Mouse (Mus musculus): ENCODE measurements around the gene Grin2c. TPM values are rescaled to one million over a fixed set of nuclear protein-coding genes. Genes with fewer than 3 reads are reported as not detected.

Grin2c gene
- polyA plus RNA-seq, 1 experiment = 55.1 TPM

DNA sequence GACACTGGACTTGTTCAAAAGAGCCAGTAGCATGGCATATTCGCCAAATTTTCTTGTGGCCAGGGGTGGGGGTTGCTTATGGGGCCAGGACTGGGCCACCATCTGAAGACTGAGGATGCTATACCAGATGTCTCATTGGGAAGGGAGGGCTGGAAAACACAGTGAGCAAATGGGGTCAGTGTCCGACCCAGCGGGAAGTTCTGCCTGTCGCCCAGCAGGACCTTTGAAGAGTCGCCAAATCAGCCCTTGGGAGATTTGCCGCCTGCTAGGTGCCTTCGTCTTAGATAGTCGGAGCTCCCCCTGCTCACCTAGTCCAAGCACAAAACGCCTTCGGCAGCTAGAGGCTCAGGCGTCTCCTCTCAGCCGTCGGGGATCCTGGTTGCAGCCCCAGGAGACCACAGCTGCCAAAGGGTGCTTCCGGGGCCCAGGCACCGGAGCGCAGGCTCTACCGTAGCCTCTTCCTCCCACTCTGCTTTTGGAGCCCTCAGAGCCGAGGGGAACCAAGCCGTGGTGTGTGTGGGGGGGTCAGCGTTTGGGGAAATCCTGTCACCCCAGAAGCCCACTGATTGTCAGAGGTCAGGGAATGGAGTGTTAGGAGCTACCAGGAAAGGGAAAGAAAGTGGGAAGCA lies 1.2 kb downstream of the Grin2c start:
- no peak for DNase-seq (ENCODE audit: extremely low spot score in 1 of 2, low spot score in 1 of 2)

DNA sequence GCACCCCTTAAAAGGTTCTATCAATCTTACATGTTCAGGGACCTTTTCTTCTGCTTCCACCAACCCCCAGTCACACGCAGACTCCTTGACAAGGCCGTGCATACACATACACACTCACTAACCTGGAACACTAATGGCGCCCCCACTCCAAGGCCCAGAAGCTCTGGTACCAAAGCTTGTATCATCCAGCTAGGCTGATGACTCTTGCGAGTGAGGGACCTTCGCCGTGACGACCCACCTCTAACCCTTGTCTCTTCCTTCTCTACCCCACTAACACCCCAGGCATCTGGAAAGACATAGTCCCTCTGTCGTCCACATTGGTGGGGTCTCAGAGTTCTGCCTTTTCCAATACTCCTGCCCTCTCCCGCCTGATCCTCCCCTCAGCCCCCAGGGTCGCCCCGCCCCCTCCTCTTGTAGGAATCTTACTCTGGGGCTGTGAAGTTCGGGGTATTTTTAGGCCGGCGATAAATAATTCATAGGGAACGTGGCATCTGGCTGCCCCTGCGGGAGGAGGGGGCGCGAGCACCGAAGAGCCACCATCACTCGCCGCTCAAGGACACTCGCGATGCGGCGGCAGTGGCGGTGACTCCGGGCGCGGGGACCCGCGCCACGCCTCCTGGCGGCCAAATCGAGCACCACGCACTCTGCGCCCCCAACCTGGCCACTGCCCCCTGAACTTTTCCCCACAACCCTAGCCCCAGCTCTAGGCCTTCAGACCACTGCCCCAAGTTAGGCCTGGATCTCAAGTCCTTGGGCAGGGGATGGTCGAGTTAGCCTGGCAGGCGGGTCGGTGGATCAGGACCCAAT lies 2.0 kb downstream of the Grin2c start:
- DNase-seq (ENCODE audit: extremely low spot score in 1 of 2, low spot score in 1 of 2) = no peak

DNA sequence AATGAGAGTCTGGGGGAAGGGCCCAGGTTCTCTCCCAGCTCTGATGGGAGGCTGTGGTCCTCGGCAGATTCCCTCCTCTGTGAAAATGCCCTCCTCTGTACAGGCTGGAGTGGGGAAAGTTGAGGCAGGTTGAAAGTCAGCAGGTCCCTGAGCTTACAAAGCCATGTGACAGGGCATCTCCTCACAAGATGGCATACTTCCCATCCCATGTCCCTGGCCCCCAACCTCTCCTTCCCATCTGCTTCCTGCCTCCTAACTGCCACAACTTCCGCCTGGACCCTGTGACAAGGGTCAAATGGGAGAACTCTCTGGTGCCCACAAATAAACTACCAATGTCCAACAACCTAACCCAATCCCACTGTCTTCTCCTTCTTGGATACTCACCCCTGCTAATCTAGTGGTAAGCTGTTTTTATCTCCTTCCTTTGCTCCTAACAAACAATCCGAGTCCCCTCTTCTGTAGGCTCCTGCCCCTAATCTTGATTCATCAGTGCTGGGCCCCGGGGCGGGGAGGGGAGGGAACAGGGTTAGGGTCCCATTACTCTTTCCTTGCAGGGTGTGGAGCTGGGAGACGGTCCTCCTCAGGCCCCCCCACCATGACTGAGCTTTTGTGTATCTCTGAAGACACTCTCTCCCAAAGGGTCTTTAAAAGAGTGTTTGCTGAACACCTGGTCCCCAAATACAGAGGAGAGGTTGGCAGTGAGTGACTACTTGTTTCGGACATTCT lies 2.7 kb downstream of the Grin2c start:
- DNase-seq (ENCODE audit: extremely low spot score in 1 of 2, low spot score in 1 of 2) = no peak

DNA sequence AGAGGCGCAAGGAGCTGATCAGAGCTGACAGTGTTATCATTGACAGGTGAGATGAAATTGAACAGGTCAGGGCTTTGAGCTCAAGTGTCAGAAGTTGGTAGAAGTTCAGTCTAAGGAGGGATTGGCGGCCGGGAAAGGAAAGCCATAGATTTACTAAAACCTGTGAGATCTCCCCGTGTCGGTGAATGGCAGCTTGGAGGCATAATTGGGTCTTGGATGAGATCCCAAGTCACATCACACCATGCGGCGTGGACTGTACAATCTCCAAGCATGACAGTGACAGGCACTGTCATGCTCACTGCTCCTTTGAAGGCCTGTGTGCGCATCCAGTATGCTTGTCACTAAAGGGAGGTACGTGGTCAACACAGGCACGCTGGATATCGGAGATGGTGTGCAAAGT lies 4.1 kb downstream of the Grin2c start:
- no peak for DNase-seq (ENCODE audit: extremely low spot score in 1 of 2, low spot score in 1 of 2)

DNA sequence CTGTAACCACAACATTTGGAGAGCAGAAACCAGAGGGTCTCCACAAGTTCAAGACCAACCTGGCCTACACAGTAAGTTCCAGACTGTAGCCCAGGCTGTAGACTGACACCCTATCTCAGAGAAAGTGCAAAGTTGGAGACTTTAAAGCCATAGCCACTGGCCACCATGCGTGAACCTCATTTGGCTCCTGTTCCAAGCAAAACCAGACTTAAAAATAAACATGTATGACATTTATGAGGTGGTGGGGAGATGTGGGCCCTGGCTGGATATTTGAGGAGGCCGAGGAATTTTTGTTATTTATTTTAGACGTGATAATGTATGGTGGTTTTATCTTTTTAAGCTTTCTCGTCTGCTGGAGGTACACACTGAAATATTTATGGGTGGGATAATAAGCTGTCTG lies 7.9 kb downstream of the Grin2c start:
- DNase-seq (ENCODE audit: extremely low spot score in 1 of 2, low spot score in 1 of 2) = no peak

DNA sequence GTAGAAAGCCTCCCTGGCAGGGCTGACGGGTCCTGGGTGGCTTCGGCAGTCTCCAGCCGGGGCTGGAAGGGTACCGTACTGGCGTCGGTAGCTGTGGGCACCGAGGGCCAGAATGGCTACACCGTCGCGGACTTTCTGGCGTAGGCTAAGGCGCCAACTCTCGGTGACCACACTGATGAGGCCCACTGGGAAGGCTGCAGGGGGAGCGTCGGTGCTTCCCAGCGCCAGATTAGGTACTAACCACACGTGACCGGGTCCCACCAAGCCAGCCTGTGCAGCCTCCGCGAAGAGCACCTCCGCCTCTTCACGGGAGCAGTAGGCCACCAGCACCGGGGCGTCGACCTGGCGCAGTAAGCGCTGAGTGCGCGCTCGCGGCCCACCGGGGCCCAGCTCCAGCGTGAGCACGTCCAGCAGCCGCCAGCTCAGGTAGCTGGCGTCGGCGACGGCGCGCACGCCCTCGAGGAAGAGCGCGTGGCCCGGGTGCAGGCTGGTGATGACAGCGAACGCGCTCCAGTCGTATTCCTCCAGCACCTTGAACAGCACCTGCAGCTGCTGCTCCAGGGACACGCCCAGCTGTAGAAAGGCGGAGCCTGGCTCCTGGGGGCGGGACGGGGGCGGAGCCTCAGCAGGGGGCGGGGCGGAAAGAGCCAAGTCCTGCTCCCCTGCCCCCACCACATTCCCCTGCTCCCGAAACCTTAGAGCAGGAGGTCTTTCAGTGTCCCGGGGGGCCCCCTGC lies 9.1 kb downstream of the Grin2c start:
- DNase-seq (ENCODE audit: extremely low spot score in 1 of 2, low spot score in 1 of 2) = no peak

DNA sequence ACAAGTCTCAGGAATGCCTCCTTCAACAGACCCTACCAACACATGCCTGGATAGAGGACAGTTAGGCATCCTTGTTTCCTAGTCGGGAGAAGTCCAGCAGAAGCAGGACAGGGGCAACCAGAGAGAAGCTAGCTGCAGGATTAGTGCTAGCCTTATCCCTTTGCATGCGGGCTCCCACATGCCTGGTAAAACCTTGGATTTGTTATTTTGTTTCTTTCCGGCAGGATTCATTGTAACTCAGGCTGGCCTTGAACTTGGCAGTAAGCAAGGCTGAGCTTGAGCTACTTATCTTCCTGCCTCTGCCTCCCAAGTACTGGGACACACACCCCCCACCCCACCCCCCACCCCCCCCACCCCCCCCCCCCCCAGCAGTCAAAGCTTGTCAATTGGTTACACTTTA lies 15.8 kb downstream of the Grin2c start:
- no peak for DNase-seq (ENCODE audit: extremely low spot score in 1 of 2, low spot score in 1 of 2)

DNA sequence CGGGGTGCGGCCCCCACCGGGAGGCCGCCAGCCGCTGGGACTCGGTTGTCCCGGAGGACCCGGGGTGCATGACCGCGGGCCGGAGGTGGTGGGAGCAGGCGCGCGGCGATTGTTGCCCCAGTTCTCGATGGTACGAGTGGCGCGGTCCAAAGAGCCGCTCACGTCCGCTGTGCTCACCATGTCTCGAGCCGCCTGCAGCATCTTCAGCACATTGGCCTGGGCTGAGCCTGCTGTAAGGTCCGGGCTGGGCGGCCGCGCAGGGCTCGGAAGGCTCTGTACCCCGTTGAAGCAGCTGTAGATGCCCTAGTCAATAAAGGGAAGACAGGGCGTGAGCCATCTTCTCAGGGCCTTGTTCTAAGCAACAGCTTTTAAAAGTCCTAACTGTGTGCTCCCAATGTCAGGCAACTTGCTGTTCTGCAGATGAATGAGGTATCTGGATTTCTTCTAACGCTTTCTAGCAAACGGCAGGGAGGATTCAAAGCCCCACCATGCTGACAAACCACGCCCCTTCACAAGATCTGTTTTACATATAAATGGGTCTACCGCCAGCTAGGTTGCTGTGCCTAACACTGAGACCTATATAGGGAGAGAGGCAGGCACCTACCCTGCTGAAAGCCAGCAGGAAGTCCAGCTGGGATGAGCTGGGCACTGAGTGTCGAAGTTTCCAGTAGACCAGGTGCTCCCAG lies 16.5 kb downstream of the Grin2c start:
- DNase-seq (ENCODE audit: extremely low spot score in 1 of 2, low spot score in 1 of 2) = no peak

DNA sequence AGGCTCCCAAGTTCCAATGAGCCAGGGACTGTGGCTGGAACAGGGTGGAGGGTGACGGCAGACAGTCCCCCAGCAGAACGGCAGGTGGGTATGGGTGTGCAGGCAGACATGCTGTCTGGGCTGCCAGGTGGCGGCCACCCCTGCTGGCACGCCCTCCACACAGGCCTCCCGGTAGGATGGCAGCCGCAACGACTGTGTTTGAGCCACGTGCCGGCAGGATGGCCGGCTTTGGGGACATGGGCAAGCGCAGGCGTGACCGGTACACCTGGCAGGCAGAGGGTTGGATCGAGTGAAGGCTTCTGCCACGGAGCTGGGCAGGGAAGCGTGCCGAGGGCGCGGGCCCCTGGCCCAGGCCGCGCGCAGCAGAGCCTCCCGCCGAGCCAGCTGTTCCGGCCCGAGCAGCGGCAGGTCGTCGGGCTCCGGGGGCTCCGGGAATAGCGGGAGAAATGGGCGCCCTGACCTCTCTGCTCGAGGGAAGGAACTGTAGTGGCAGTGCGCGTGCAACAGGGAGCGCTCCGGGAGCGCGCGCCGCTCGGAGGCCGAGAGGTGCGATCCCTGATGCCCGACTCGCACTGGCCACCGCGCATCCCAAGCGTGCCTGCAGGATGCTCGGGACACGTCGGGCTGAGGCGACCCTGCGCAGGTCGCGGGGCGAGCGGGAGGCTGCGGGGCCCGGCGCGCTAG lies 17.2 kb downstream of the Grin2c start:
- DNase-seq (ENCODE audit: extremely low spot score in 1 of 2, low spot score in 1 of 2) = no peak

DNA sequence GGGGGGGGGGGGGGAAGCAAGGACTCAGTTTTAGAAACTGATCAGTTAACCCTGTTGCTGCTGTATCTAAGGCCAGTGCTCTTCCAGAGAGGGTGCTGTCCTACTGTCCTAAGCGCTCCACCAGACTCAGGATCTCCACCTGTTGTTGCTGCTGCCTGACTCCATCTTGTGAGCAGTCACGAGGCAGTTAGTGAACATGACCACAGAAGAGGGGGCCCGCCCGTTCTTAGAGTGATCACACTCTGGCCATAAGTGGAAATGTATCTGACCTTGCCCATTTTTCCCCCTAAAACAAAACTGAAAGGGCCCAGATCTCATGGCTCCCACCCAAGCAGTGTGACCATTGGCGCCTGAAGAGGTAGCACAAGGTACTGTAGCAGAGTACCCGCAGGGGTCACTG lies 19.1 kb downstream of the Grin2c start:
- DNase-seq (ENCODE audit: extremely low spot score in 1 of 2, low spot score in 1 of 2) = no peak

DNA sequence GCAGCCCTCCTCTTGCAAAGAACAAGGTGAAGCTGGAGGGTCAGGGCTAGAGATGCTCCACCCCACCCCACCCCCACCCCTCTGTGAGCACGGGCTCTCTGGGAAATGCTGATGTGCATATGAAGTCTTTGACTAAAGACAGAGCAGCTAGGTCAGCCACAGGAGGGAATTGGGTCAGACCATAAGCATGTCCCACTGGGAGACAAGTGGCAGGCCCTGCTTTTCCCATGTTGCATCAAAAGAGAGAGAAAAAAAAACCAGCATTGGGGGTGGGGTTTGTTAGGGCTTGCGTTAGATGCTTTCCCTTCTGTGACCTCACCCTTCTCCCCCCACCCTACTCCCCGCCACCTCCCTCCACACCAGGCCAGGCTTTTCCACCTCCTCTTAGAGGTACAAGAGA lies 19.8 kb downstream of the Grin2c start:
- no peak for DNase-seq (ENCODE audit: extremely low spot score in 1 of 2, low spot score in 1 of 2)

DNA sequence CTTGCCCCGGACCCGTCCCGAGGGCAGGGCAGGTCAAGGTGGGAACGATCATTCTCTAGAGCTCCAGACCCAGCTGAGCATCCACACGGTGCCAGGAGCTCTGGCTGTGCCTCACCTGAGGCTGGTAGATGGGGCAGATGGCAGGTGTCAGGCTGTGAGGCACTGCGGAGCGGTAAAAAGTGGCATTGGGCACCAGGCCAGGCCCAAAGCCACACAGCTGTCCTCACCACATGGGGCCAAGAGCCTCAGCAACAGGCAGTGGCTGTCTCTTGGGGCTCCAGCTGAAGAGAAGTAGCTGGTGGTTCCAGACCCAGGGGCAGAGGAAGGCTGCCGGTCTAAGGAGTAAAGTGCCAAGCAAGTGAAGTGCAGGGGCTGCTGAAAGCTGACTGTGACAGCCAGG lies 20.7 kb downstream of the Grin2c start:
- DNase-seq (ENCODE audit: extremely low spot score in 1 of 2, low spot score in 1 of 2) = no peak

DNA sequence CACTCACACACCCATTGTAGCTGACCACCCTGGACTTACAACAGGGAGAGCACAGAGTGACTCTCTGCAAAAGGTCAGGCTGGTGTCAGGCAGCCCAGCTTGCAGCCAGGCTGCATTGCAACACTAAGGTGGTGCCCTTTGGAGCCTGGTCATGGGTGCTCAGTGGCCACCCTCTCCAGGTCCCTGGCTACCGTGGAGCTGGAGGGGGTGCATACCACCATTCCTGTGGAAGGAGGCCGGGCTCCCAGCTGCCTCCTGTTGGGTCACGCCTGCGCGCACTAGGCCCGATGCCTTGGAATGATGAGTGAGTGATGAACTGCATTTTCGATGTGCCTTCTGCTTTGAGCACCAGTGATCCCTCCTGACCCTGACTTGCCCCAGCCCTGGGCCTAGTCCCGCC lies 22.2 kb downstream of the Grin2c start:
- DNase-seq (ENCODE audit: extremely low spot score in 1 of 2, low spot score in 1 of 2) = no peak

DNA sequence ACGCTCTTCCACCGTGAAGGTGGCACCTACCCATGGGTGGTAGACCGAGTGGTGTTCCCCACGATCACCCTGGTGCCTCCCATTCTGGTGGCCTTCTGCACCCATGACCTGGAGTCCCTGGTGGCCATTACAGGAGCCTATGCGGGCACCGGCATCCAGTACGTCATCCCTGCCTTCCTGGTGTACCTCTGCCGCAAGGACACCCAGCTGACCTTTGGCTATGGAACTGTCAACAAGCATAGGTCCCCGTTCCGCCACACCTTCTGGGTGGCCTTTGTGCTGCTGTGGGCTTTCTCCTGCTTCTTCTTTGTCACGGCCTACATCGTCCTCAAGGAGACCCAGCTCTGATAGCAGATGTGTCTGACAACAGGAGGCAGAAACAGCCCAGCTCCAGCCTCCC lies 23.3 kb downstream of the Grin2c start:
- no peak for DNase-seq (ENCODE audit: extremely low spot score in 1 of 2, low spot score in 1 of 2)

DNA sequence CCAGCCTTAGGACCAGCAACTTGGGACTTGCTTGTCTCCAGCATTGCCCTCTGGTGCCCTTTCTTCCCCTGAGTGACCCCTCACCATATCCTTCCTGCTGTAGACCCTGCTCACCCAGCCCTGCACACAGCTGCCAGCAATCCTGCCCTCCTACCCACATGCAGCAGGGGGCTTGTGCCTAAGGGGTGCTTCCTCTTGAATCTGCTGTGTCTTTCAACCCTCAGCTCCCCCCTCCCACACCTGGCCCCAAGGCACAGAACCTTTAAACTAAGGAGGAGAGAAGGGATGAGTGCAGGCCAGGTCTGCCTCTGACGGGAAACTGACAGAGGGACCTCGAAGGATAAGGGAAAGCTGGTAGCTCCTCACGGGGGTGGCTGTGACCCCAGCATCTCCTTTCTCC lies 24.3 kb downstream of the Grin2c start:
- no peak for DNase-seq (ENCODE audit: extremely low spot score in 1 of 2, low spot score in 1 of 2)

DNA sequence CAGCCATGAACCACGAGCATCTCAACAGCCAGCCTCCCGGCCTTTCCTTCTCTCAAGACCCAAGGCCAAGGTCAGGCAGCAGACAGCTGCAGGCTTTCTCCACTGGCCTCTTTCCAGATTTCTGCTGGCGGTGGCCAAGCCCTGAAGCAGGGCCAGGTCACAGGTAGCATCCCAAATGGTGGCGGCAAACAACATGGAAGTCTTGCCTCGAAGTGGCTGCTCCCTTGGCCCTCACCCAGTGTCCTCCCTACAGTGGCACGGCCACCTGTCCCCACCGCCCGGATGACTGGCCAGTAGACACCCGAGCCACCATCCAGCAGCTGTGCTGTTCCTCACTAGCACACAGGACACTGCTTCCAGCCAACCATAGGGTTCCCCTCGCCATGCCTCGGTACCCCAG lies 25.6 kb downstream of the Grin2c start:
- no peak for DNase-seq (ENCODE audit: extremely low spot score in 1 of 2, low spot score in 1 of 2)

DNA sequence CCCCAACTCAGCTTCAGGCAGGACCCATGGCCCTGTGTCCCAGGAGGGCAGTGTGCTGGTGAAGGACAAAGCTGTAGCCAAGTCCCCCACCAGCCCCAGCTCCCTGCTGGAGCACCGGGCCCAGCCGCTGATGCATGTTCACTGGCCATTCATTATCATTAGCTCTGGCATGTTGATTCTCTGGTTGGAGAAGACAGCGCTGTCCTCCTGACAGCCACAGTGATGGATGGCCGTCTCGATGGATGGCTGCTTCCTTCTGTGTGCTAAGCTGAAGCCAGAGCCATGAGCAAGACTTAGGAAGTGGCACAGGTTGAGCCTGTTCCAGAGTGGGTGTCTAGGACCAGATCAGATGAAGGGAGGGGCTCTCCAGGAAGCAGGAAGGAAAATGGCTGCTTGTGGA lies 30.5 kb downstream of the Grin2c start:
- no peak for DNase-seq (ENCODE audit: extremely low spot score in 1 of 2, low spot score in 1 of 2)

DNA sequence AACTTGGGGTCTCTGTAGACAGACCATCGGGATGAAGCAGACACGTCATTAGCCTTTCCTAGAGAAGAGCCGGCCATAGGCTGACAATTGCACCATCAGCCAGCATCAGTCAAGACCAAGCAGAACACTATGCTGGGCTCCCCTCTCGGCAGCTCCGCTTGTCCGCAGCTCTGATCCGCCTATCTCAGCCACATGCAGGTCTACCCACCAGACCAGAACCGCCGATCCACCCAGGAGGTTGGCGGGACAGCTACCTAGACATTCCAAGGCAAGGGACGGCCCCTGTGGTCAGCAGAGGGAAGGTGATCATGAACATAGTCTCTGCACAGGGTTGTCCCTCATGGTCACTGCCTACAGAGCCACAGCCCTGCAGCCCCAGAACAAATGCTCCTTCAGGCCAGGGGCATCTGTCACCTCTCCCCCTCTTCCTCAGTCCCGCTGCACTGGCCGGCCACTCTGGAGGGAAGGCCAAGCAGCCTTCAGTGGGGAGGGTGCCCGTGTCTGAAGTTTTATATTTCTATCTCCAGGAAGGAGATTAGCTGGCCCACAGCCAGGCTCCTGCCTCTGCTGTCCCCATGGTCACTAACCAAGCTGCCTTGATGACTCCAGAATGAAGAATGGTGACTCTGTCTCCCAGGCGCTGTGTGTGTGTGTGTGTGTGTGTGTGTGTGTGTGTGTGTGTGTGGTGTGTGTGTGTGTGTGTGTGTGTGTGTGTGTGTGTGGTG lies 32.6 kb downstream of the Grin2c start:
- DNase-seq (ENCODE audit: extremely low spot score in 1 of 2, low spot score in 1 of 2) = no peak

DNA sequence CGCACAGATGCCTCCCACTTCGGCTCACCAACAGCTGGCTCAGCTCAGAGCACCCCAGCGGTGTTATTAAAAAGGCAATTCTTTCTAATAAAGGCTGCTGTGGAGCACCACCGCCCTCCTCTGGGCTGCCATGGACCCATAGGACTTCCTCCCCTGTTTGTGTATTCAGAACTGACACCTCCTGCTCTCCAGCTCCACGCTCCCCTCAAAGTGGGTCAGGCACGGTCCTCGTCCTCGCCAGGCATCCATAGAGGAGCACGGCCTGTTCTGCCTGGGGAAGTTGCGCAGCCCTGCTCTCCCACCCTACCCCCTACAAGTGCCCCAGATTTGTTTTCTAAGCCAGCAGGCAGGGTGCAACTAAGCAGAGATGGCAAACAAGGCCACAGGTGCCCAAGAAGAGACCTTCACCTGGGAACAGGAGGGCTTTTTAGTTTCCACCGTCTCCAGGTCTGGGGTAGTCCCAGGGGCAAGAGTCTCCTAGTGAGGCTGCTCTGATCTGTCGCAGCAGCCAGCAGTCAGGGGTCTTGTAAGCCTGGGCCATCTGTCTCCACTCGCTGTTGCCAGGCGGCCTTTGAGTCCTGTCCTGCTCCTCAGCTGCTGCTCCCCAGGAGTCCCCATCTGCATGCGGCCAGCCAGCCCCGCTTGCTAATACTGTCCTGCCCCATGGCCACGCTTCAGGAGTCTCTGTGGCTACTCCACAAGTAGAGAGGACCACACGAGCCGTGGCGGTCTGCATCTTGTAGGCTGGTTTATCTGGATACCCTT lies 33.3 kb downstream of the Grin2c start:
- DNase-seq (ENCODE audit: extremely low spot score in 1 of 2, low spot score in 1 of 2) = peak; percentile 34 to 52

Measured in frontal cortex, adult 2 months (tissue).